Mouse (Mus musculus) cerebellum, adult 2 months (tissue): ENCODE measurements around the gene Ift43.

ENCODE experiments used
- CTCF ChIP-seq: fragments of 200-500 bp; IDR thresholded peaks from 2 replicates; pipeline ENCODE4 v1.5.1; 2011; ENCODE audit warnings: low read depth, mild to moderate bottlenecking, control low read depth, low read length, moderate library complexity, borderline replicate concordance; ENCODE audit not compliant: insufficient read depth
- POLR2A ChIP-seq: fragments of 200-500 bp; IDR thresholded peaks from 2 replicates; pipeline ENCODE4 v1.6.1; 2011; ENCODE audit warnings: low read length, control low read depth, borderline replicate concordance; ENCODE audit not compliant: insufficient read depth

DNA sequence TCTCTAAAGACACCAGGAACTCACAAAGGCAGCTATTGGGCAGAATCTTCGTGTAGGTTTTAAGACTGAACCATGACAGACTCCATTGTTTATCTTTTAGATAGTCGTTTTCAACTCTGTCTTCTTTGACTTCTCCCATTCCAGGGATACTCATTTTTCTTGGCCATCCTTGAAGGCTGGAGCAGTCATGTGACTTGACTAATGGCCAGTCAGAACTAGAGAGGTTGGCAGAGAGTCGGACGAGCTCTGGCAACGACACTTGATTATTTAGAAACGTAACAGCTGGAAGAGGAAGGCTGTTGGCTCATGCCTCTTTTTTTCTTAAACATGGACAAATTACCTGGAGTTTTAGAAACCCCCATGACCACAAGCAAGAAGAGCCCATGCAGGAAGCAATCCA lies 23.0 kb upstream of the Ift43 start:
- TF ChIP-seq POLR2A (no peak), CTCF (no peak)
